Mouse (Mus musculus) heart, adult 2 months (tissue): ENCODE measurements around the gene Arl3.

Source experiments
- CTCF ChIP-seq: fragments of 200-600 bp; IDR thresholded peaks from 2 replicates; pipeline ENCODE4 v1.8.1; 2022; ENCODE audit warnings: antibody characterized with exemption, mild to moderate bottlenecking, moderate library complexity
- EP300 ChIP-seq: fragments of 200-500 bp; IDR thresholded peaks from 2 replicates; pipeline ENCODE4 v1.6.1; 2011; ENCODE audit warnings: low read depth, low read length, control low read depth; ENCODE audit not compliant: insufficient read depth
- POLR2A ChIP-seq: fragments of 200-500 bp; IDR thresholded peaks from 2 replicates; pipeline ENCODE4 v1.6.1; 2011; ENCODE audit warnings: mild to moderate bottlenecking, low read depth, low read length, control low read depth; ENCODE audit not compliant: insufficient read depth

DNA sequence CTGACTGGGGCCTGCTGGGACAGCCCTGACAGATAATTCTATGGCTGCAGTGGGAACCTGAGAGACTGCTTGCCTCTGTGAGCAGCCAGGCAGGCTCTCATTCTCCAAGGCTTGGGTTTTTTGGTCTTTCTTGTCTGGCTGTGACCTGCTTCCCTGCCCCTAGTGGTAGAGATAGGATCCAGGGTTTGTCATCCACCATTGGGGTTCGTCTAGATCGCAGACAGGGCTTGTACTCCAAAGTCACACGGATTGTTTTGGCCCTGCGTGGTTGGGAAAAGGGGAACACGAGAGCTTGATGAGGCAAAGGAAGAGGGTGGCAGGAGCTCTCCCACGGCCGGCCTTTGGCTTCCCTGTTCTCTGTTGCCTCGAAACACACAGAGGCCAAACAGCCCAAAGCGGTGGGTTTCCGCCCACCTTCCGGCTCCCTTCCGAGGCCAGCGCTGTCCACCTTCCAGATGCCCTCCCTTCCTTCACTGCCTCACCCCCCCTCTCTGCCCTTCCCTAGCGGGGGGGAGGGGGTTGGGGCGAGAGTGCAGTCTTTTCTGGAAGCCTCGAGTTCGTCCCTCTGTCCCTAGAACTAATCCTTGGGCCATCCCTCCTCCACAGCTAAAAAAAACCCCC is 90.0 kb downstream of the Arl3 start:
- TF ChIP-seq CTCF (peak; percentile 55), POLR2A (no peak), EP300 (no peak)
